Mouse (Mus musculus) kidney, postnatal 0 days (tissue): ENCODE measurements around the gene Mrps5. TPM values are rescaled to one million over a fixed set of nuclear protein-coding genes. Genes with fewer than 3 reads are reported as not detected.

Source experiments
- ATAC-seq: fragments of 200-750 bp; cut with Nextera tagmentation; replicated peaks from 2 replicates; pipeline ENCODE4 v1.8.0; 2017; ENCODE audit warnings: low read depth, moderate number of reproducible peaks, moderate TSS enrichment, moderate library complexity; ENCODE audit not compliant: low FRiP score
- DNase-seq: peaks from one replicate; pipeline ENCODE4 v3.0.0-alpha.2; 2016; ENCODE audit warnings: low spot score
- H3K27ac ChIP-seq: fragments of 300-500 bp; sonication (generic); 2 replicates; pipeline ENCODE4 v1.5.1; 2014; ENCODE audit warnings: mild to moderate bottlenecking
- H3K27me3 ChIP-seq: fragments of 300-500 bp; sonication (generic); 2 replicates; pipeline ENCODE4 v1.6.1; 2014; ENCODE audit warnings: low read length, mixed read lengths; ENCODE audit not compliant: insufficient read depth
- H3K36me3 ChIP-seq: fragments of 300-500 bp; sonication (generic); 2 replicates; pipeline ENCODE4 v1.6.1; 2014; ENCODE audit warnings: low read length, mixed read lengths; ENCODE audit not compliant: insufficient read depth
- H3K4me1 ChIP-seq: fragments of 300-500 bp; sonication (generic); replicated peaks from 2 replicates; pipeline ENCODE4 v1.6.1; 2014; ENCODE audit warnings: antibody characterized with exemption, low read length, mixed read lengths; ENCODE audit not compliant: insufficient read depth
- H3K4me2 ChIP-seq: fragments of 300-500 bp; sonication (generic); 2 replicates; pipeline ENCODE4 v1.6.1; 2014; ENCODE audit warnings: mild to moderate bottlenecking, low read length, moderate library complexity, mixed read lengths
- H3K4me3 ChIP-seq: fragments of 300-500 bp; sonication (generic); replicated peaks from 2 replicates; pipeline ENCODE4 v1.5.1; 2014; ENCODE audit warnings: low read depth, low read length
- H3K9ac ChIP-seq: fragments of 300-500 bp; sonication (generic); 2 replicates; pipeline ENCODE4 v1.6.1; 2014; ENCODE audit warnings: low read depth, low read length
- H3K9me3 ChIP-seq: fragments of 300-500 bp; sonication (generic); replicated peaks from 2 replicates; pipeline ENCODE4 v1.6.1; 2016; ENCODE audit warnings: low read length, inconsistent platforms, mixed read lengths
- CTCF ChIP-seq: IDR thresholded peaks from 2 replicates; pipeline ENCODE4 v1.5.1; 2016; ENCODE audit warnings: antibody characterized with exemption, low read depth, mild to moderate bottlenecking, moderate library complexity
- WGBS: fragments of 180-500 bp; shearing (Covaris S2); extraction: QIAGEN DNeasy Blood & Tissue Kit; methylation state at CpG from one replicate; pipeline ENCODE4 v1.1.7; 2014; 5-methylcytosine and 5-hydroxymethylcytosine counted together
- polyA plus RNA-seq: library from polyadenylated mRNA; unstranded; fragments of >200 nt; fragmentation: Nextera tagmentation; extraction: Ambion mirVana; gene quantifications from 2 replicates; pipeline ENCODE4 v1.2.1, GENCODE M21; 2015

The Mrps5 gene
- polyA plus RNA-seq, 1 experiment from 2014 or later: 151 TPM

DNA sequence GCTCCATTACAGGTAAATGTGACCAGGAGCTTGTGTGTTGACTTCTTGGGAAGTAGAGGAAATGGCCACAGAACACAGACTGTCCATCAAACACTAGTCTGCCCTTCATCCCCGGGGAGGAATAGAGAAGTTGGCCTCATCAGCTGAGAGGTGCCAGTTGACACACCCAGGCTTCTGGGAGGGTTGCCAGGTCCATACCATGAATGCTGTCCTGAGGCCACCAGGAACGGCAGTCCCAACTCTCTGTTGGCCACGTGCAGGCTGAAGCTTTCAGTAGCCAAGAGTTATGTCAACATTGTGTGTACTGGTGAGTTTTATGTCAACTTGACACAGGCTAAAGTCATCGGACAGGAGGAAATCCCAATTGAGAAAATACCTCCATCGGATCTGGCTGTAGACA, 59.9 kb downstream of the Mrps5 start:
- Histone ChIP-seq H3K9ac (no peak overlapping the region), H3K27me3 (no peaks in the 10 kb centered on the region), H3K4me3 (no peak overlapping the region), H3K36me3 (0 out of 2 replicates have a peak, but pooled peaks cover 3% of the 10 kb centered on the region), H3K27ac (no peak overlapping the region), H3K9me3 (no peaks in the 10 kb centered on the region), H3K4me1 (0 out of 2 replicates have a peak, but pooled peaks cover 5% of the 10 kb centered on the region), H3K4me2 (no peak overlapping the region)
- WGBS: 66% methylated on average over 5 of the region's 5 CpGs
- DNase-seq: no peak
- no peak for ATAC-seq
- TF ChIP-seq CTCF: no peak

- ATAC-seq: no peak
- Histone ChIP-seq H3K27ac (no peak overlapping the region), H3K36me3 (0 out of 2 replicates have a peak, but pooled peaks cover 3% of the 10 kb centered on the region), H3K4me1 (0 out of 2 replicates have a peak, but pooled peaks cover 5% of the 10 kb centered on the region), H3K27me3 (no peaks in the 10 kb centered on the region), H3K9ac (no peak overlapping the region), H3K9me3 (no peaks in the 10 kb centered on the region), H3K4me2 (no peak overlapping the region), H3K4me3 (no peak overlapping the region)
- TF ChIP-seq CTCF: no peak
- DNase-seq: no peak
- 90% methylated on average over 6 of the region's 6 CpGs for WGBS
Measured at GRCm38 (mm10) chr2:127648145-127648544, 61.1 kb downstream of the Mrps5 start.

- H3K9ac ChIP-seq: no peak overlapping the region
- H3K27ac ChIP-seq: peak overlapping the region; percentile 3; the same call in 1 of the 2 replicates
- H3K27me3 ChIP-seq: 0 out of 2 replicates have a peak, but pooled peaks cover 1% of the 10 kb centered on the region
- DNase-seq: no peak
- ATAC-seq: no peak
- WGBS: 54% methylated on average over 5 of the region's 5 CpGs
- 0 out of 2 replicates have a peak, but pooled peaks cover 5% of the 10 kb centered on the region for H3K4me1 ChIP-seq
- 0 out of 2 replicates have a peak, but pooled peaks cover 1% of the 10 kb centered on the region for H3K36me3 ChIP-seq
- no peaks in the 10 kb centered on the region for H3K9me3 ChIP-seq
- no peak for TF ChIP-seq CTCF
- no peak overlapping the region for H3K4me2 ChIP-seq
- H3K4me3 ChIP-seq: no peak overlapping the region
Measured at GRCm38 (mm10) chr2:127649921-127650320, 62.9 kb downstream of the Mrps5 start.

DNA sequence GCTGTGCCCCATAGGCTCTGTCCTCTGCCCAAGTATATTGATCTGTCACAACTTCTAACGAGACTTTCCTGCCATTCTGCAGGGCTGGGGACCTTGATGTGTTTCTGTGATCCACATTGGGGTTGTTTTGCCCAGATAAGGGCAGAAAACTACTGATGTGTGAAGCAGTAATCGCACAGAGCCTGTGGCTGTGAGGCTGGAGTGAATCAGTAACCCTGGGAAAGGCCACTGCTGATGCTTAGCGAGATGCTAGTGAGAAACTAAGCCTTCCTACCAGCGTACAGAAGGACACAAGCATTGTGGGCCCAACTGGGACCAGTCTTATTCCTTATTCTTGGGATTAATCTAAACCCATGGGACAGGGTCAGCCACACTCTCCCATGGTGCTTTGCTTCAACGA, 64.6 kb downstream of the Mrps5 start:
- no peak for TF ChIP-seq CTCF
- Histone ChIP-seq H3K27ac (peak overlapping the region; percentile 78), H3K4me3 (no peak overlapping the region), H3K4me2 (peak overlapping the region; percentile 3; the same call in 1 of the 2 replicates), H3K4me1 (no peaks in the 10 kb centered on the region), H3K9ac (no peak overlapping the region), H3K36me3 (no peaks in the 10 kb centered on the region), H3K9me3 (no peaks in the 10 kb centered on the region), H3K27me3 (0 out of 2 replicates have a peak, but pooled peaks cover 8% of the 10 kb centered on the region)
- 48% methylated on average over 5 of the region's 5 CpGs for WGBS
- DNase-seq: no peak
- no peak; the same call in 1 of the 2 replicates for ATAC-seq

DNA sequence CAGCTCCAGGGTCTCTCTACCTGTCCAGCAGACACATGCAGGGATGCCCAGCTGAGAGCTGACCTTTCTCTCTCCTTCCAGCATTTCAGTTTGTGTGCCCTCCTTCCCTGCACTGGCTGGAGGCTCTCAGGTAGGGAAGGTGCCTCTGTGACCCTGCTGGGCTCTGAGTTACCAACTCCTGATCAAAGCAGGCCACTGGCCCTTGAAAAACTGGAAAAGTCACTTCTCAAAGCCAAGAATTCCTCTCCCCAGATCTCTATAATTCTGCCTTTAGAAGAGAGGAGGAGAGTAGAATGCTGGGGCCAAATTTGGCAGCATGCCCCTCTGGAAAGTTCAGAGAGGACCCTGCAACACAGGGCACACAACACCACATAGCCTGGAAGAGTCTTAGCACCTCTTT, 65.3 kb downstream of the Mrps5 start:
- no peak for TF ChIP-seq CTCF
- Histone ChIP-seq H3K4me1 (no peaks in the 10 kb centered on the region), H3K9ac (no peak overlapping the region), H3K9me3 (no peaks in the 10 kb centered on the region), H3K27ac (peak overlapping the region; percentile 78), H3K4me3 (no peak overlapping the region), H3K4me2 (peak overlapping the region; percentile 76), H3K36me3 (no peaks in the 10 kb centered on the region), H3K27me3 (0 out of 2 replicates have a peak, but pooled peaks cover 8% of the 10 kb centered on the region)
- DNase-seq: no peak
- ATAC-seq: no peak

GRCm38 (mm10) chr2:127652805-127653204, 65.8 kb downstream of the Mrps5 start:
- ATAC-seq (no peak), DNase-seq (no peak)
- TF ChIP-seq CTCF: no peak
- Histone ChIP-seq H3K4me1 (no peaks in the 10 kb centered on the region), H3K4me2 (peak overlapping the region; percentile 76), H3K36me3 (no peaks in the 10 kb centered on the region), H3K27me3 (0 out of 2 replicates have a peak, but pooled peaks cover 8% of the 10 kb centered on the region), H3K9me3 (no peaks in the 10 kb centered on the region), H3K4me3 (no peak overlapping the region), H3K9ac (no peak overlapping the region), H3K27ac (peak overlapping the region; percentile 78)
- 76% methylated on average over 2 of the region's 2 CpGs for WGBS

DNA sequence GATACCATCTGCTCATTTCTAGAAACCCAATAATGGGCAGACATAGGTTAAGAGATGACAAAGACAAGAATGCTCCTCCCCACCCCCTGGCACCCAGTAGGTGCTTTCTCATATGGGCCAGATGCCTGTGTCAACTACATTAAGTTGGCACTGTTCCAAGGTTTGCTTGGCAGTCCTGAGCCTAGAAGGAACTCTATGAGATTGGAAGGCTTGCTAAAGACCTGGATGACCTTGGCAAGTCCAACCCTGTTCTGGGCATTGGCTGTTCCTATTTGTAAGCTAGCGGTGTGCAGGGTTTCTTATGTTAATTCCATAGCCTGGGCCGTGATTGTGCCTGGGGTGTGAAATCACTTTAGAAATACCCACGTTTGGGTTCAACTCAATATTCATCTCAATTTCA, 67.8 kb downstream of the Mrps5 start:
- no peak for DNase-seq
- no peak for TF ChIP-seq CTCF
- Histone ChIP-seq H3K9ac (peak overlapping the region; percentile 63; the same call in 1 of the 2 replicates), H3K27ac (peak overlapping the region; percentile 79), H3K4me2 (peak overlapping the region; percentile 76), H3K9me3 (no peaks in the 10 kb centered on the region), H3K36me3 (no peaks in the 10 kb centered on the region), H3K4me1 (no peaks in the 10 kb centered on the region), H3K27me3 (0 out of 2 replicates have a peak, but pooled peaks cover 8% of the 10 kb centered on the region), H3K4me3 (peak overlapping the region; percentile 49)
- ATAC-seq: no peak
- WGBS: 54% methylated on average over 3 of the region's 3 CpGs
